Mouse (Mus musculus): Measurements from ENCODE around the gene Cblb.

The Cblb gene

DNA sequence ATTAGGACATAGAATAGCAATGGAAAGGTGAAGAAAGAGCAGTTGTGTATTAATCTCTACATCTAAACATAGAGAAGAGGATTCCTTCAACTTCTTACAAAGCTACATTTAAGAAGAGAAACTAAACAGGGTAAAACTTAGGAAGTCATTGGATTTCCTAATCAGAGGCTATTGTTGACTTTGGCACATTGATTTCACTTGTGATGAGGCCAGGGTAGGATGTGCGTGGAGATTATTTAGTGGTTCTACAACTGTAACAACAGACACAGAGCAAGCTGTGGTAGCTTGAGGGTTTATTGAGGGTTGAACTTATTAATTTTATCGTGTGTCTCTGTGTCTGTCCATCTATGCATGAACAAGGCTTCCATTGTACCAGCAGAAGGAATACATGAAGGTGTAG is 7.8 kb downstream of the Cblb start:
- no peak for DNase-seq (ENCODE audit: low spot score in 2 of 2)

DNA sequence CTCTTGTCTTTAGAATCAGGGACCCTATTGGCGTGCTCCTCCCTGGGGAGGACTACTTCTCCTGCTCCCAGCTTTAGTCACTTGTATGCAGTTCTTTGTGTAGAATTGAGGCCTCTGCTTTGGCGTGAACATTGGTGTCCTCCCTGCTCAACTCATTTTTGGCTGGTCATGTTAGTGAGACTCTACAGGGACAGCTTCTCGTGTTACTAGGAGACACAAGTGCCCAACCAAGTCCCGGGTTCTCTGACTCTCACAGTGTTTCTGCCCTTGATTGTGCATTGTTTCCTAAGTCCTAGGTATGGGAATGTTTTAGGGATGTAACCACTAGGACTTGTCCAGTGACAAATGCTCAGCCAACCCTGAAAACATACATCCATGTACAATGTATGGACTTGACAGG is 9.9 kb downstream of the Cblb start:
- DNase-seq (ENCODE audit: low spot score in 2 of 2), result no peak

DNA sequence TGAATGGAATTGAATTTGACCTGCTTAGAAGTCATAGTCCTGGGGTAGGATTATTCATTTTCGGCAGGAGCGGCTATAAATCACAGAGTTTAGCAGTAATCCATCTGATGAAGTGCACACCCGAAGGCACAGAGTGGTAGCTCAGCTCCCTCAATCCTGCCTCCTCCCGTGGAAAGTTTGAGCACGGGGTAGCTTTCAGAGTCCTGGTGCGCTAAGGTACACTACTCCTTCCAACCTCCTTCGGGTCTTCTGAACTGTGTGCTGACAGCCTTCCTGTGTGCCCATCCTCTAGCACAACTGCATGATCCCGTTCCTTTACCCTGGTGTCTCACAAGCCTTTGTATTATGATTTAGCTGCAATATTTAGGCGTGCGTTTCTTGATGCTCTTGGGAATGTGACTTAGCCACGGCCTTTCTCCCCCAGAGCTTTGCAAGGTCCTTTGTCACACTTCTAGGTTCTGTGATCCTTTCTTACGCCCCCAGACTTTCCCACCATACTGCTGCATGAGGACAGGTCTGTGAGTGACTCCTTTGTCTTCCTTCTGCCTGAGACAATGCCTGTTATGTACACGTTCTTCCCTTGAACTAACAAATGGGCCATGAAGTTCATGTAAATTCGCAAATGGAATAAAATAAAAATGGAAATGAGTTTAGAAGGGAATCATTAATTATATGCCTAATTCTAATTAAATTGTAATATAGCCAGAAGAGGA is 11.8 kb downstream of the Cblb start:
- DNase-seq (ENCODE audit: low spot score in 2 of 2), result no peak

DNA sequence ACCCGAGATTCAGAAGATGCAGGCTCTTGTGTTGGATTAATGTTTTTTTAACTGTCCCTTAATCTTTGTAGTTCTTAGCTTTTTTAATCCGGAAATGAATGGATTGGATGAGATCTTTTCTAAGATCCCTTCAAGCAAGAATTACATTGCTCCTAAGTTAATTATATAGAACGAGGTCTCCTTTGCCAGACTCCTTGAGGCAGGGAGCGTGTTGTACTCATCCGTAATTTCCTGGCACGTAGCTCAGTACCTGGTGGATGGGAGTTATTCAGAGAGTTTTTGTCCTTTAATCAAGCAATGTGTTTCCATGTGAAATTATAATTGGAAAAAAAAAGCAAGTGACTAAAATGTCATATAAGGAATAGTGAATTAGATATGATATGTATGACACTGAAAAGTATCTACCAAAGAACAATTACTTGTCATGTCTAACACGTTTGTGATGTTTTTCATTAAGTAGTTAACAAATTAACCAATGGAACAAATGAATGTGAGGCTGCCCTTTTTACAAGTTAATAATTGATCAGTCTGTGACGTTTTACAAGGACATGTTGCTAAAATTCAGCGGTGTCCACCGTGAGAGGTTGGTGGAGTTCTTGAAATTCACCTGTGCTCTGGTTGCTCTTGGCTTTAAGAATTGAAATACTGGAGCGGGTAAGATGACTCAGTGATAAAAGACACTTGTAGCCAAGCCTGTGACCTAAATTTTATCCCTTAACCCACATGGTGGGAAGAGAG is 12.5 kb downstream of the Cblb start:
- no peak for DNase-seq (ENCODE audit: low spot score in 2 of 2)

DNA sequence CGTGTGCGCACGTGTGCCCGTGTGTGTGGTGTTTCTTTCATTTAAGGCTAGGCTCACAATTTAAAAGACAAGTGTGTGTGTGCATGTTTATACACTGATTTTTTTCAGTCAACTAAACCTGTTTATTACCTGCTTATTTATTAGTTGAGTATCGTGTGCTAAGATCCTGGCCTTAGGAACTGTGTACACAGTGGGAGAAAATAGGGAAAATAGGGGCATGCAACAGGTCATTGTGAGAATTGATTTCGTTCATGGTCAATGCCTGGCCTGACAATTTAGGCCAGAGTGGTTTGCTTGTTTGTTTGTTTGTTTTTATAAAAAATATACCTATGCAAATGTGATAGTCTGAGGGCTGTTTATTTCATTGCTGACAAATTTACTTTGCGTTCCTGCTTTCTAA is 13.5 kb downstream of the Cblb start:
- DNase-seq (ENCODE audit: low spot score in 2 of 2), result no peak

DNA sequence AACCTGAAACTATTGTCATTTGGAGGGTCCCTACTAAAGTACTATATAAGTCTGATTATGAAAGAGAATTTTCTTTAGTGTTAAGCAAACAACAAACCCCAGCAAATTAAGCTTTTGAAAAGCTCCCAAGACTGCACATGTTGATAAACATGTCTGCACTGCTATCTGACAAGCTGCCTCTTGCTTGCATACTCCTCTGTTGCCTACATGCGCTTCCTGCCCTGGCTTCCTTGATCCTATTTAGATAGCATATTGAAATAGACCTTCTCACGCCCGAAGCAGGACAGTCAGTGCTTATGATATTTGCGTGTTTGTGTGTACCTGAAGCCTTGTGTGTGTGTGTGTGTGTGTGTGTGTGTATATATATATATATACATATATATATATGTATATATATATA is 14.0 kb downstream of the Cblb start:
- no peak for DNase-seq (ENCODE audit: low spot score in 2 of 2)

DNA sequence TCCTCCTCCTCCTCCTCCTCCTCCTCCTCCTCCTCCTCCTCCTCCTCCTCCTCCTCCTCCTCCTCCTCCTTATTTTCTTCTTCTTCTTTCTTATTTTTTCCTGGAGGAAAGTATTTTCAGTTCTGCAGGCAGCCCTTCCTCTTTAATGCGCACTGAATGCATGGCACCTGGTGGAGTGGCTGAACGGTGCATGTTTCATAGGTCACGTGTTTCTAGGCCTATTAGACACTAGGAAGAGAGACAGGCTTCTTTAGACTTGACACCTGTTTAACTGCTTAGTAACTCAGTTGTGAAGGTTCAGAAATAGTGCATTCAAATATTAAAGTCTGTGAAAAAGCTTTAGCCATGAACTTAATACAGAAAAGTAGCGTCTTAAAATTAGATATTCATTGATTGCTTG is 15.4 kb downstream of the Cblb start:
- no peak for DNase-seq (ENCODE audit: low spot score in 2 of 2)

DNA sequence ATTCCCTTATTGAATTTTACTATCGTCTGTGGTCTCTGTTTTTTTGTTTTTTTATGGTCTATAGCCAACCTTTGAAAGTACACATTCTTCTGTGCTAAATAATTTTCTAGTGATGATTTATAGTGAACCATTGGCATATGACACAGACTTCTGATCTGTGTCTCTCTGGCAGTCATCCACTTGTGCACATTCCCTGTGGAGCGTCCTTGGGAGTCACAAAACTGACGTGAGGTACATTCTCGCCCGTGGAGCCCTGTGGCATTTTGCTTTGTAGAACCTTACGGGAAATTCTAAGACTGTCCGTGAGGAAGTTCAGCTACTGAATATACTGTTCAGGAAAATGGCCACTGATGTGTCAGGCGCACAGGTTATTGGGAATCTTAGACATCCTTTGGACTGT is 20.1 kb downstream of the Cblb start:
- DNase-seq (ENCODE audit: low spot score in 2 of 2), result no peak

DNA sequence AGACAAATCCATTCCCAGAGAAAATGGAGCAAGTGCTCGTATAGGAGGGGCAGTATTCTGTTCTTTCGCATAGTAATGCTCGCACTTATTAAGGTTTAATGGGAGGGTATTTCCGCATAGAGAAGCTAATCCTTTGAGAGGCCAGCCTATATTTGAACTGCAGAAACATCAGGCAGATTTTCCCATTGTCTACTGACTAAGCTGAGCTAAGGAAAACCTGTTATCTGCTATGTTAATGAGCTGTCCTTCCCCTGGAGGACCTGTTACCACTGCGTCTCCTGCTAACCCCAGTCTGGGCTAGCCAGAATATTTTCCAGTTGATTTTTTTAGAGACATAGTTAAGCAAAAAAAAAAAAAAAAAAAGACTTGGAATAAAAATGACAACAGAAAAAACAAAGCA is 21.7 kb downstream of the Cblb start:
- DNase-seq (ENCODE audit: low spot score in 2 of 2), result no peak

DNA sequence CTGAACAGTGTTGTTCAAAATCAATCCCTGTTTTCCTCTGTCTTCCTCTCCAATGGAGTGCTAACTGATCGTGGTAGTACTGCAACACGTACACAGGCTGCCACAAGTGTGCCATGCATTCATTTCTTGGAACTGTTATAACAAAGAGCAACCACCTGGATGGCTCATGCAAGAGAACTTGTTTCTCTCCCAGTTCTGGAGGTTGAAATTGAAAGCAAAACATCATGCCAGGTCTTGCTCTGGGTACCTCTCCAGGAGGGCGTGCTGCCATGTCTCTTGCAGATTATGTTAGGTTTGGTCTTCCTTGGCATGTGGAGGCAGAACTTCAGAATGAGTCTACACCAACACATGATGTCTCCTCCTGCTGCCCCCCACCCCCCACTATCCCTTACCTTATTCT is 24.2 kb downstream of the Cblb start:
- no peak for DNase-seq (ENCODE audit: low spot score in 2 of 2)

DNA sequence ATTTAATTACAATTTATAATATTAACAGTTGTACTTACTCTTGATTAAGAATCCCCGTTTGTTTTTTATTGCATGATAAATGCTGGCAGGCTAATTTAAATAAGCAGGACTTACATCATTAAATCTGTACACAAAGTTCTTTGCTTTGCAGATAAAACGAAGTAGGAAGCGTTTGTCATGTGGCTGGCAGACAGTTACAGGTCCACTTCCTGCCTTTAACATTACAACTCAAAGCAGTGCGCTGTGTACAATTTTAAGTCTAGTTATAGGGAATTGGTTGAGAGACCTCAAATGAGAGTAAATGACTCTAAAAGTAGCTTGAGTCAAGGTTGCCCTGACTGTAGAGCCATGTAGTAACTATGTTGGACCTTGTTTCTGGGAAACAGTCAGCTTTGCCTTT is 25.1 kb downstream of the Cblb start:
- DNase-seq (ENCODE audit: low spot score in 2 of 2), result no peak

DNA sequence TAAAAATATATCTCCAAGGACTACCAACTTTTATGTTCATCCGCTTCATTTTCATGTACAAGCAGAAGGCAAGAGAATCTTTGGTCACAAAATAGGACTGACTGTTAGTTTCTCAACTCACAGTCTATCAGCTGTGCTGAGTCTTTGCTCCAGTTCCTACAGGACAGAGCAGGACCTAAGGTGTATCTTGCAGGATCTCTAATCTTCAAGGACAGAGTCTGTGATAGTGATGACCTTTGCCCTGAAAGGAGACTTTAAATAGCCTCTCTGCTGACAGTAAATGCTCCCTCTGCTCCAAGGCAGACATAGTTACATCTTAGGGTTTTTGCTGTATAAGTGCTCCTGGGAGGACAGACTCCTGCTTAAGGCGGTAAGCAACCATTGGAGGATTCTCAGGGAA is 26.3 kb downstream of the Cblb start:
- no peak for DNase-seq (ENCODE audit: low spot score in 2 of 2)

DNA sequence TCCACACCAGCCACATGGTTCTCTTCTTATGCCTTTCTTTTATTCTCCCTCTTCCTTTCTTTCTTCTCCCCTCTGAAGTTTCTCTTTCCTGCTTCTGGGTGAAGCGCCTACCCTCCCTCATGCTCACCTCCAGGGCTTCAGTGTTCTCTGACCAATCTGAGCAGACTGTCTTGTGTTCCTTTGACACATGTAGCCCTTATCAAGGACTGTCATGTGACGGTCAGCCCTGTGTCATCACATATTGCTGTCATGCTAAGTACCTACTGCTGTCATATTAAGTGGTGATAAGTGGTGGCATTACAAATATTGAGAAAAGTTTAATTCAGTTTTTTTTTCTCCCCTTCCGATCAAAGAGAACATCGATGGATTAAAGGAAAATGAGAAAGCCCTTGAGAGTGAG is 28.5 kb downstream of the Cblb start:
- DNase-seq (ENCODE audit: low spot score in 2 of 2), result no peak

DNA sequence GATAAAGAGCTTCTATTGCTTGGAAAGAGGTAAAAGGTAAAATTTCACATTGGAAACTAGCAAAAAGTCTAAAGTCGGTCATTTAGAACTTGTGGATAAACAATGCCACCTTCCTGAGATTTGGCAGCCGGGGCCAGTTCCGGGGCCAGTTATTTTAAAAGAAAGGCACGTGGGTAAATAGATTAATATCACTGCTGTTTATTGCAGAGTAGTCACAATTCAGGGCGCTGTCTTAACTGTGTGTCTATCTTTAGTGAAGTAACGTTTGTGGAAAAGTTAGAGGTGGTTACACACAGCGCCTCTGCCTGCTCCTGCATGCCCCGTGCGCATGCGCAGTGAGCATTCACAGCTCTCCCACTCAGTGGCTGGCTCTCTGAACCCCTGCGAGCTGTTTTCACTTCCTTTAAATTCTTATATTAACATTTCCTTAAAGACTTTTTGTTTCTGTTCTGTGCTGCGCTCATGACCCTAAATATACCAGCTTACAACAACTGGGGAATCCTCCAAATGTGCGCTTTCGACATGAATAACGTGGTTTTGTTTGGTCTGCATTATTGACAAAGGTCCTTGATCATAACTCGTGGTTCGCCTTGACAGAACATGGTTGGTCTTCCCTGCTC is 29.2 kb downstream of the Cblb start:
- no peak for DNase-seq (ENCODE audit: low spot score in 2 of 2)

DNA sequence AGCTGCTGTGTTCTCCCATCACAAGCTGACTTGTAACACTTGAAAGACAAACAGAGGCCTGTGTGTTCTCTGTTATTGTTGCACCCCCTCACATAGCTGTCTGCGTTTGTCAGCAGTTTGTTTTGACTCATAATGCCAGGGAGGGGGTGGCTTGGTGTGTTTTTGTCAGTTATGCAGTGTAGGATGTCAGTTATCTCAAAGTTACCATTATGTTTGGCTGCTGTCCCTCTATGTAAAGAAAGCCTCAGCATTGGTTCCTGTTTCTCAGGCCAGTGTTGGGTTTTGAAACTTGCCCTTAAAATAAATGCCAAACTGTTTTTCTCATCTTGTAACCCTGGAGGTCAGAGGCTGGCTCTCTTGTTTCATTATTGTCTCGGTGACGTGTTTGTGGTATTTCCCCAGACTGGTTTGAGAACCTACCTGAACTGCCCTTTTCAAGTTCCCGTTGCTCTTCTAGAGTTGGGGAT is 30.0 kb downstream of the Cblb start:
- no peak for DNase-seq (ENCODE audit: low spot score in 2 of 2)

DNA sequence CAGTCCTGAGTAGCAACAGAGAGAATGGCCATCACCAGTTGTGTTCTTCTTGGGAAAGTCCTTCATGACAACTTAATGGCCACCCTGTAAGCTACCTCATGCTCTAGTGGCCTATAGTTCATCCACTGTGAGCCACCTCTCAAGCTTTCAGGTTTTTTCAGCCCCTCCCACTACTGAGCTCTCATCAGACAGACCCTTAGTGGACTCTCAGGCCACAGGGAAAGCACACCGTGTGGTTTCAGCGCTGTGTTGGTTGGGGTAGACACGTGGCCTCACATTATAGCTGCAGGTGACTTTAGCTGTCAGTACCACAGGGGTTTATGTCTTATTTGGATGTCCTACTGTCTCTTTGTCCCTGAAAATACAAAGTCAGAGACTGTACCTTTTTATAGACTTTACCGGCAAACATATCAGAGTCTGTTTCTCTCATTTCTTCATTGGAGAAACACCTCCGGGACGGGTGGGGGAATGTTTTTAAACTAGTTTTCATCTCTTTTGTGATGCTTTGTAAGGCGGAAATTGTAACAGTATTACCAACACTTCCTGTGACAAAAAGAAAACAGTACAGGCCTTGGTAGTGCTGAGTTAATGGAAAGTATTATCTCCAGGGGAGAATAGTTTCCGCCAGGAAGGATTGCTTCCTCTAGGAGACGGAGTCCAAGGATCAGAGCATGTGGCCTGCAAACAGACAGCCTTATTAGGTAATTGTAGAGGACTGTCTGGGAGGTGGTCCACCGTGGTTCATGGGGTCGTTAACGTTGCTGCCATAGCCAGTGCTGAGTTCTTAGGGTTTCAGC is 33.5 kb downstream of the Cblb start:
- no peak for DNase-seq (ENCODE audit: low spot score in 2 of 2)

DNA sequence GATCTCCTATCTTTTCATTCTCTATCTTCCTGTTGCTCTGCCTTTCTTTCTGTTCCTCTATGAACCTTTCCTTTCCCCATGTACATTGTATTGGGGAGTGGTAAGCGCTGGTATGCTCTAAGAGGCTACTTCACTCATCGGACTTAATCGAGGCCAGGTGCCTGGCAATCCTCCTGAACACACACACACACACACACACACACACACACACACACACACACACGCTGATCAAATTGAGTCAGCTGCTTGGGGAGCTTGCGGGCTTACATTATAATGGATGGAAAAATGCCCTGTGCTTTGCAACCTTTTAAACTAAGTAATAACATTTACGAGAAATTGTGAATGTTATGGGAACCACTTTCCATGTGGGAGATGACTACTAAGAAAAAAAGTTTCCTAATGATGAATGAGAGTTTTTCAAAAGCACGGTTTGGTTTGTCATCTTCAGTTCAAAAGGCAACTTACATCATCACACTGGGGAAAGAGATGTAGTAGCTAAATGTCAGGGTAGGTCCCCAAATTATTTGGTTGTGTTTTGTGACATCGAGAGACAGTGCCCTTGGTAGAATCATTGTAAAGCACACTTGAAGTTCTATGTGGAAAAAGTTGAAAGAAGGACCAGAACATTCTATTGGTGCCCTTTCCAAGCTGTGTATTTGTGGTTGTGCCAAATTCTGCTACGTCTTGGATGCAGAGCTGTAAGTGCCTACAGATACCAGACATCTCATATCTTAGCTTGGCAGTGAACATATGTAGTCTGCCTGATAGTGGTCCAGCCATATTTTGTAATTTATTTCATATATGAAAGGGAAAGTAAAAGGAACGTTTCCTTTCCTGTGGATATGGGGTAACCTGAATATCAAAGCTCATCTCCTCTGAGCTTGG is 36.8 kb downstream of the Cblb start:
- DNase-seq (ENCODE audit: low spot score in 2 of 2), result no peak

DNA sequence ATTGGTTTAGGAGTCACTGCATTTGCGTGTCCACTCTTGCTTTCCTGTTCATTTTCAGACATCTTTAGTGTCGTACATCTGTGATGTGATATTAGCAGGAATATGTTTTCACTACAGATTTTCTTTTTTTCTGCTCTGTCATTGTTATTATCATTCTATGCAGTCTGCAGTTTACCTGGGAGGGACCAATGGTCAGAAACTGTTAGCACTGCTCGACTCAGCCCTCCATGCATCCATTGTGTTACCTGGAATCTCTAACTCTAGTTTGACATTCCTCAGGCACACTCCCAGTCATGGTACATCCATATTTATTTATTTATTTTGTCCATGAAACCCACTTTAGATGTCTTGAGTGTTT is 37.5 kb downstream of the Cblb start:
- no peak for DNase-seq (ENCODE audit: low spot score in 2 of 2)

DNA sequence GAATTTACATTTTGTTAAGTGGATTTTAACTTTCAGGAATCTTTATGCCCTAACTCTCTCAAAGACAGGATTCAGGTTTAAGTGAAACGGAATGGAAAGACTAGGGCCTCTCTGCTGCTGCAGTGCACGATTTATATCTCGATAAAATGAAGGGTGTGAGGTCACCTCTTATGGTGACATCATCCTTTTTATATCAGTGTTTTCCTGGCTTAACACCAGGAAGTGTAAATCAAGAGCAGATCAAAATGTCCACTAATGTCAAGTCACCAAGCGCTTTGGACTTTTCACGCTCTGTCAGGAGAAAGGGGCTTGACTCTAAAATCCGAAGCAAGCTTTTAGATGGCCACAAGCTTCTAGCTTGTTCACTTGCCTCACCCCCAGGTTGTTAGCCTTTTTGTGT is 38.6 kb downstream of the Cblb start:
- DNase-seq (ENCODE audit: low spot score in 2 of 2), result no peak

DNA sequence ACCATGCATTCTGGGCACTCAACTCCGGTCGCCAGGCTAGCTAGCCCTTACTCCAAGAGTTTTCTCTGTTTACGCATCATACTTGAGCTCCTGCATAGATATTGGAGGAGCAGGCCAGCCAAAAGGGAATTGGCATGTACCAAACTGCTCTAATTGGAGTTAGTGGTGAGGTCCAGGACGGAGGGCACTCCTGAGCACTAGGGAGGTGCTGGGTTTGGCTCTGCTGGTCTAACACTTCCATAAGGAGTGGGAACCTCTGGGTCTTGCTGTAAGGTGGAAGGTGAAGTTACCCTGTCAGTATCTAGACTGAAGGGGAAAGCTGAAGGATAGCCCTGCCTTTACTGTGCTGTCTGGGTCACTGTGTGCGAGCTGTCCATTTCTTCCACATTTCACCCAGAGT is 39.1 kb downstream of the Cblb start:
- DNase-seq (ENCODE audit: low spot score in 2 of 2), result no peak

DNA sequence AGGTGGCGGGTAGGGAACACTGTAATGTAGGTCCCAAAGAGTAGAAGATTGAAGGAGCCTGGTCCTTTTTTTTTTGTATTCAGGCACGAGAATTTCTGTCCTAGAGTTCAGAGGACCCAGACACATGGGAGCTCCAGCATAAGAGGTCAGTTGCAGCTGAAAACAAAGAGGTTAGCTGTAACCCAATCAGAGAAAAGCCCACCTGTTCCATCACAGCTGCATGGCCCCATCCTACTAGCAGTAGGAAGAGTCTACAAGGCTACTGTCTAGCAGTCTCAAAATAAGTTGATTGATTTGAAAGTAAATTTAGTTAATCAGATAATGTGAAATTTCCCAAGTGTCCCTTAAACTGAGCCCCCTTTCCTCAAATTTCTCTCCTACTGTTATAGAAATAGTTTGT is 40.3 kb downstream of the Cblb start:
- DNase-seq (ENCODE audit: low spot score in 2 of 2), result no peak

Data from frontal cortex, postnatal 14 days (tissue).